Mouse (Mus musculus) MEL (cell line): ENCODE measurements at regions not wholly inside any gene's neighbourhood (a gene's known extent, or its start where the extent isn't known, plus 50 kb on each side); places are given as distances from the start of the nearest gene placed in this dataset.

Experiments used
- DNase-seq: peaks from one replicate; pipeline ENCODE4 v3.0.0; 2011; ENCODE audit warnings: low read depth, low spot score
- H3K27ac ChIP-seq: 2 replicates; pipeline ENCODE4 v1.5.1; 2012; ENCODE audit warnings: low read depth, mild to moderate bottlenecking, control low read depth, low read length, moderate library complexity; ENCODE audit not compliant: control insufficient read depth
- H3K27me3 ChIP-seq, 2 experiments: fragments of 150-350 bp in 1 of 2; sonication (generic) in 1 of 2; 2 replicates each; pipeline ENCODE4 v1.6.1; 2012; ENCODE audit warnings: low read length in 2 of 2, mild to moderate bottlenecking in 2 of 2, improper control_type of control experiment in 1 of 2, moderate library complexity in 1 of 2; ENCODE audit not compliant: insufficient read depth in 2 of 2, control insufficient read depth in 1 of 2
- H3K36me3 ChIP-seq, 2 experiments: 2 replicates each; pipeline ENCODE4 v1.6.1; 2012 to 2014; ENCODE audit warnings: low read length in 2 of 2, improper control_type of control experiment in 1 of 2, inconsistent platforms in 1 of 2, mild to moderate bottlenecking in 1 of 2; ENCODE audit not compliant: insufficient read depth in 2 of 2, control insufficient read depth in 1 of 2
- H3K4me1 ChIP-seq, 2 experiments: fragments of 150-350 bp in 1 of 2; sonication (generic) in 1 of 2; 2 replicates each; pipeline ENCODE4 v1.6.1; 2012; ENCODE audit warnings: low read length in 2 of 2, improper control_type of control experiment in 1 of 2, mild to moderate bottlenecking in 1 of 2; ENCODE audit not compliant: insufficient read depth in 2 of 2, control insufficient read depth in 1 of 2
- H3K4me3 ChIP-seq, 2 experiments: fragments of 150-350 bp in 1 of 2; sonication (generic) in 1 of 2; 2 replicates each; pipeline ENCODE4 v1.5.1; 2012; ENCODE audit warnings: low read depth in 2 of 2, low read length in 2 of 2, mild to moderate bottlenecking in 2 of 2, moderate library complexity in 2 of 2, control low read depth in 1 of 2, improper control_type of control experiment in 1 of 2; ENCODE audit not compliant: control insufficient read depth in 1 of 2, insufficient read depth in 1 of 2
- H3K79me2 ChIP-seq: 2 replicates; pipeline ENCODE4 v1.6.1; 2012; ENCODE audit warnings: mild to moderate bottlenecking, low read length, moderate library complexity; ENCODE audit not compliant: control insufficient read depth, poor library complexity, insufficient read depth
- H3K9ac ChIP-seq: 2 replicates; pipeline ENCODE4 v1.6.1; 2012; ENCODE audit warnings: low read depth, mild to moderate bottlenecking, control low read depth, low read length, moderate library complexity; ENCODE audit not compliant: control insufficient read depth, poor library complexity, severe bottlenecking
- H3K9me3 ChIP-seq: fragments of 150-350 bp; sonication (generic); replicated peaks from 2 replicates; pipeline ENCODE4 v1.6.1; 2012; ENCODE audit warnings: mild to moderate bottlenecking, low read length, improper control_type of control experiment, moderate library complexity; ENCODE audit not compliant: insufficient read depth
- CHD1 ChIP-seq: IDR thresholded peaks from 2 replicates; pipeline ENCODE4 v1.6.1; 2012; ENCODE audit warnings: low read depth, mild to moderate bottlenecking, inconsistent platforms, low read length, improper control_type of control experiment
- CHD2 ChIP-seq: IDR thresholded peaks from 2 replicates; pipeline ENCODE4 v1.6.1; 2011; ENCODE audit warnings: low read length, improper control_type of control experiment
- CTCF ChIP-seq, 3 experiments: IDR thresholded peaks in 2 of 3; conservative IDR thresholded peaks in 1 of 3; 2 replicates each; pipeline ENCODE4 v1.5.1; 2011 to 2012; ENCODE audit warnings: low read length in 3 of 3, low read depth in 2 of 3, mild to moderate bottlenecking in 2 of 3, improper control_type of control experiment in 1 of 3, inconsistent platforms in 1 of 3, mixed read lengths in 1 of 3, moderate library complexity in 1 of 3; ENCODE audit not compliant: control insufficient read depth in 1 of 3, insufficient read depth in 1 of 3, poor library complexity in 1 of 3, severe bottlenecking in 1 of 3
- E2F4 ChIP-seq: IDR thresholded peaks from 2 replicates; pipeline ENCODE4 v1.6.1; 2011; ENCODE audit warnings: low read depth, low read length, improper control_type of control experiment, borderline replicate concordance
- EP300 ChIP-seq, 2 experiments: IDR thresholded peaks; 2 replicates each; pipeline ENCODE4 v1.6.1; 2011; ENCODE audit warnings: improper control_type of control experiment in 2 of 2, low read length in 2 of 2, low read depth in 1 of 2, mild to moderate bottlenecking in 1 of 2
- ETS1 ChIP-seq: IDR thresholded peaks from 2 replicates; pipeline ENCODE4 v1.6.1; 2012; ENCODE audit warnings: low read depth, mild to moderate bottlenecking, inconsistent platforms, low read length, improper control_type of control experiment, moderate library complexity
- HCFC1 ChIP-seq: IDR thresholded peaks from 2 replicates; pipeline ENCODE4 v1.6.1; 2012; ENCODE audit warnings: low read depth, mild to moderate bottlenecking, inconsistent platforms, low read length, improper control_type of control experiment, moderate library complexity
- KAT2A ChIP-seq: conservative IDR thresholded peaks from 2 replicates; pipeline ENCODE4 v1.6.1; 2012; ENCODE audit warnings: low read depth, low read length, improper control_type of control experiment, inconsistent platforms
- MAX ChIP-seq: IDR thresholded peaks from 2 replicates; pipeline ENCODE4 v1.6.1; 2011; ENCODE audit warnings: low read length, improper control_type of control experiment
- MEF2A ChIP-seq: IDR thresholded peaks from 2 replicates; pipeline ENCODE4 v1.6.1; 2014; ENCODE audit warnings: low read depth, mild to moderate bottlenecking, inconsistent platforms, low read length, improper control_type of control experiment; ENCODE audit not compliant: poor library complexity, insufficient replicate concordance, severe bottlenecking; ENCODE audit errors: extremely low read depth
- MYB ChIP-seq: IDR thresholded peaks from 2 replicates; pipeline ENCODE4 v1.6.1; 2011; ENCODE audit warnings: mild to moderate bottlenecking, low read depth, low read length, improper control_type of control experiment
- MYC ChIP-seq: IDR thresholded peaks from 2 replicates; pipeline ENCODE4 v1.6.1; 2011; ENCODE audit warnings: low read depth, mild to moderate bottlenecking, low read length, improper control_type of control experiment, moderate library complexity
- NELFE ChIP-seq: IDR thresholded peaks from 2 replicates; pipeline ENCODE4 v1.6.1; 2011; ENCODE audit warnings: low read depth, low read length, improper control_type of control experiment
- NRF1 ChIP-seq: IDR thresholded peaks from 2 replicates; pipeline ENCODE4 v1.6.1; 2014; ENCODE audit warnings: low read depth, mild to moderate bottlenecking, inconsistent platforms, low read length, improper control_type of control experiment, moderate library complexity; ENCODE audit not compliant: poor library complexity, insufficient read depth, severe bottlenecking
- POLR2AphosphoS2 ChIP-seq: IDR thresholded peaks from 2 replicates; pipeline ENCODE4 v1.6.1; 2011; ENCODE audit warnings: low read length, improper control_type of control experiment
- TAL1 ChIP-seq: IDR thresholded peaks from 2 replicates; pipeline ENCODE4 v1.6.1; 2012; ENCODE audit warnings: mild to moderate bottlenecking, inconsistent platforms, low read length, moderate library complexity, mixed read lengths
- TBP ChIP-seq: IDR thresholded peaks from 2 replicates; pipeline ENCODE4 v1.8.0; 2011; ENCODE audit warnings: low read depth, low read length, improper control_type of control experiment
- TCF12 ChIP-seq: IDR thresholded peaks from 2 replicates; pipeline ENCODE4 v1.6.1; 2014; ENCODE audit warnings: low read depth, mild to moderate bottlenecking, inconsistent platforms, low read length, improper control_type of control experiment, moderate library complexity
- USF2 ChIP-seq, 2 experiments: IDR thresholded peaks; 2 replicates each; pipeline ENCODE4 v1.6.1; 2011 to 2012; ENCODE audit warnings: improper control_type of control experiment in 2 of 2, low read length in 2 of 2, borderline replicate concordance in 1 of 2, inconsistent platforms in 1 of 2, low read depth in 1 of 2, mild to moderate bottlenecking in 1 of 2; ENCODE audit not compliant: insufficient read depth in 1 of 2
- ZMIZ1 ChIP-seq: IDR thresholded peaks from 2 replicates; pipeline ENCODE4 v1.6.1; 2012; ENCODE audit warnings: low read depth, mild to moderate bottlenecking, inconsistent platforms, low read length, improper control_type of control experiment, moderate library complexity
- ZNF384 ChIP-seq: IDR thresholded peaks from 2 replicates; pipeline ENCODE4 v1.6.1; 2012; ENCODE audit warnings: low read depth, mild to moderate bottlenecking, inconsistent platforms, low read length, improper control_type of control experiment

GRCm38 (mm10) chr13:83207513-83207912 is 296.3 kb upstream of the Mef2c start:
- DNase-seq = no peak
- no peak overlapping the region for H3K9ac ChIP-seq
- H3K9me3 ChIP-seq = no peaks in the 10 kb centered on the region
- no peaks in the 10 kb centered on the region for H3K27me3 ChIP-seq
- no peaks in the 10 kb centered on the region for H3K79me2 ChIP-seq
- no peak overlapping the region for H3K27ac ChIP-seq
- TF ChIP-seq POLR2AphosphoS2 (no peak), MAX (no peak), NRF1 (no peak), CHD2 (no peak), MYB (no peak), E2F4 (no peak), ETS1 (no peak), NELFE (no peak), TBP (no peak), TCF12 (no peak), MYC (no peak), MEF2A (no peak), HCFC1 (no peak), ZMIZ1 (no peak), ZNF384 (no peak)
- no peaks in the 10 kb centered on the region for H3K36me3 ChIP-seq
- H3K4me3 ChIP-seq = no peak overlapping the region
- no peaks in the 10 kb centered on the region for H3K4me1 ChIP-seq

DNA sequence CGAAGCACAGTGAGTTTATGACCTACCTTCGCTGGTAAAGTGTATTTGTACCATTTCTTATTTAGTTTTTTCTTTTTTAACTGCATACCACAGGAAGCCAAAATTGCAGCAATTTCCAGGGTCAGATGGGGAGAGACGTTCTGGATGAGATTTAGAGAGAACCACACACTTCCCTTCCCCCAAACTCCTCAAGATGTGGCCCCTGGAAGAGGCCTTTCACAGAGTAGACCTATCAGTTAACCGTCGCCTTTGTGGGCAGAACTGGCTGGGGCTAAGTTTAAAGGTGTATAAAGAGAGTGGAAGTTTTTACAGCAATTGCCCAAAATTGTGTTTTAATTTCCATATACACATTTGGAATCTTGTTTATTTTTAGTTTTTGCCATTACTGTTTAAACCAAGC is 295.7 kb upstream of the Mef2c start:
- no peaks in the 10 kb centered on the region for H3K79me2 ChIP-seq
- no peaks in the 10 kb centered on the region for H3K36me3 ChIP-seq
- no peak overlapping the region for H3K4me3 ChIP-seq
- TF ChIP-seq EP300 (IDR thresholded peaks at IDR 0.05; ENCODE audit: low read depth in 1 of 2, low read length in 2 of 2) (no peak), CTCF (IDR thresholded peaks at IDR 0.05 in 2 of 3, conservative IDR thresholded peaks at IDR 0.05 in 1 of 3; ENCODE audit: control insufficient read depth in 1 of 3, insufficient read depth in 1 of 3, low read depth in 2 of 3, low read length in 3 of 3, poor library complexity in 1 of 3, severe bottlenecking in 1 of 3) (no peak), KAT2A (no peak), ZMIZ1 (no peak), MEF2A (no peak), ETS1 (no peak), TAL1 (no peak), CHD1 (no peak), USF2 (IDR thresholded peaks at IDR 0.05; ENCODE audit: borderline replicate concordance in 1 of 2, insufficient read depth in 1 of 2, low read depth in 1 of 2, low read length in 2 of 2) (no peak), TCF12 (no peak), MAX (no peak), E2F4 (no peak)
- no peaks in the 10 kb centered on the region for H3K9me3 ChIP-seq
- no peak for DNase-seq
- H3K9ac ChIP-seq = no peak overlapping the region
- no peak overlapping the region for H3K27ac ChIP-seq
- H3K4me1 ChIP-seq = no peaks in the 10 kb centered on the region
- no peaks in the 10 kb centered on the region for H3K27me3 ChIP-seq
